Mouse (Mus musculus) adrenal gland, postnatal 4 days (tissue): ENCODE results near the gene Arhgef33. TPM values are rescaled to one million over a fixed set of nuclear protein-coding genes. Genes with fewer than 3 reads are reported as not detected.

Source experiments
- DNase-seq, 2 experiments: peaks; one replicate each; pipeline ENCODE4 v3.0.0; 2021 to 2022; ENCODE audit warnings: low spot score in 2 of 2, mixed read lengths in 2 of 2
- total RNA-seq, 2 experiments: library from RNA; stranded (reverse); gene quantifications; 2 replicates each; pipeline ENCODE4 v1.2.3; 2021

Gene Arhgef33
- total RNA-seq, 2 experiments from 2014 or later: 3.3 to 3.4 TPM

- DNase-seq: no peak
Observed at GRCm38 (mm10) chr17:80445433-80445832, 138.2 kb downstream of the Arhgef33 start.

- no peak for DNase-seq
Observed at GRCm38 (mm10) chr17:80446470-80446869, 139.3 kb downstream of the Arhgef33 start.

Other genes starting within 250 kb of the Arhgef33 start
- 10 to 100 TPM; 72.6 to 73.0 TPM for gene Hnrnpll, start 245.1 kb upstream of the Arhgef33 start, total RNA-seq
- gene Galm, start 179.9 kb upstream of the Arhgef33 start, total RNA-seq: 10 to 100 TPM; 14.5 to 16.2 TPM
- 100 to 1,000 TPM; 172 to 192 TPM for gene Srsf7, start 100.1 kb upstream of the Arhgef33 start, total RNA-seq
- gene Ttc39d, start 99.9 kb upstream of the Arhgef33 start, total RNA-seq: under 1 TPM; 0.11 to 0.25 TPM
- 10 to 100 TPM; 11.0 to 12.0 TPM for gene Gemin6, start 83.0 kb upstream of the Arhgef33 start, total RNA-seq
- 10 to 100 TPM; 16.6 to 16.7 TPM for gene Morn2, start 17.2 kb upstream of the Arhgef33 start, total RNA-seq
- gene Dhx57, start 16.9 kb upstream of the Arhgef33 start, total RNA-seq: 10 to 100 TPM; 20.9 to 22.0 TPM
- gene Gm10190, start 66.1 kb downstream of the Arhgef33 start, total RNA-seq: 1 to 10 TPM; 1.3 to 4.0 TPM
- 10 to 100 TPM; 25.6 to 27.1 TPM for gene Sos1, start 173.0 kb downstream of the Arhgef33 start, total RNA-seq